ENCODE assay signal across 14 mouse cellular contexts in genomic region chr17:73230340-73230989, GRCm38 (mm10).
DNase-seq lines count a peak whose midpoint lies in the region; ATAC-seq lines count a peak whose summit lies in the region.
"Had no signal": no experiment of that assay in that cellular context is flagged by ENCODE, and none has a peak within 500 bp of the region (broad histone marks: within the 10 kb centered on the region; RNA-seq: fewer than 3 reads in every experiment).

No protein-coding gene starts in this region.

- DNase-seq in cerebellum, postnatal 10 days, result peak; percentile 69 to 73
- DNase-seq in cerebellum, adult 18-20 months, result no peak
- no peak for DNase-seq in layer of hippocampus, adult 11-12 months (ENCODE audit: low spot score)
- no peak for DNase-seq in urinary bladder, postnatal 10 days (ENCODE audit: low spot score)
- DNase-seq: kidney, adult 9 months; layer of hippocampus, postnatal 36 days had no signal

- no peaks in the 10 kb centered on the region for H3K27me3 ChIP-seq in hindbrain, embryonic 15.5 days
- H3K27me3 ChIP-seq in hindbrain, embryonic 12.5 days, result no peaks in the 10 kb centered on the region
- H3K27me3 ChIP-seq in forebrain, embryonic 16.5 days (replicated peaks; ENCODE audit: control insufficient read depth, insufficient read depth, low read length), result no peaks in the 10 kb centered on the region
- no peaks in the 10 kb centered on the region for H3K27me3 ChIP-seq in midbrain, embryonic 16.5 days (ENCODE audit: control insufficient read depth, insufficient read depth, low read depth, low read length)
- H3K27me3 ChIP-seq: heart, embryonic 15.5 days; limb, embryonic 15.5 days; lung, embryonic 15.5 days had no signal

- H3K27ac ChIP-seq in hindbrain, embryonic 15.5 days (replicated peaks), result no peak overlapping the region; the same call in 1 of the 2 replicates
- no peak overlapping the region for H3K27ac ChIP-seq in hindbrain, embryonic 12.5 days
- no peak overlapping the region for H3K27ac ChIP-seq in forebrain, embryonic 16.5 days (ENCODE audit: low read length)
- peak overlapping the region; percentile 32 for H3K27ac ChIP-seq in midbrain, embryonic 16.5 days (ENCODE audit: low read length)
- H3K27ac ChIP-seq: heart, embryonic 15.5 days; limb, embryonic 15.5 days; lung, embryonic 15.5 days had no signal

- H3K4me1 ChIP-seq in hindbrain, embryonic 15.5 days (replicated peaks), result peaks cover 20% of the 10 kb centered on the region
- H3K4me1 ChIP-seq in hindbrain, embryonic 12.5 days, result peaks cover 11% of the 10 kb centered on the region
- peaks cover 5% of the 10 kb centered on the region for H3K4me1 ChIP-seq in forebrain, embryonic 16.5 days (replicated peaks; ENCODE audit: control insufficient read depth, insufficient read depth, low read length)
- peaks cover 13% of the 10 kb centered on the region for H3K4me1 ChIP-seq in midbrain, embryonic 16.5 days (ENCODE audit: control insufficient read depth, insufficient read depth, low read length)

- H3K9me3 ChIP-seq in hindbrain, embryonic 15.5 days, result no peaks in the 10 kb centered on the region
- no peaks in the 10 kb centered on the region for H3K9me3 ChIP-seq in hindbrain, embryonic 12.5 days (replicated peaks)
- H3K9me3 ChIP-seq in forebrain, embryonic 16.5 days (ENCODE audit: control insufficient read depth, low read length), result no peaks in the 10 kb centered on the region
- no peaks in the 10 kb centered on the region for H3K9me3 ChIP-seq in midbrain, embryonic 16.5 days (replicated peaks; ENCODE audit: control insufficient read depth, low read length, poor library complexity, severe bottlenecking)
- H3K9me3 ChIP-seq: heart, embryonic 15.5 days; limb, embryonic 15.5 days; lung, embryonic 15.5 days had no signal

- peak; percentile 59; the same call in 1 of the 2 replicates for ATAC-seq in hindbrain, embryonic 15.5 days (ENCODE audit: low FRiP score, low read depth)
- ATAC-seq in hindbrain, embryonic 12.5 days (ENCODE audit: low FRiP score), result no peak
- peak; percentile 51; the same call in 1 of the 2 replicates for ATAC-seq in forebrain, embryonic 16.5 days
- peak; percentile 73; the same call in 1 of the 2 replicates for ATAC-seq in midbrain, embryonic 16.5 days
- ATAC-seq: activated CD4-positive, CD25-positive, alpha-beta regulatory T cell, adult 4 months had no signal

- H3K36me3 ChIP-seq in hindbrain, embryonic 15.5 days, result no peaks in the 10 kb centered on the region
- no peaks in the 10 kb centered on the region for H3K36me3 ChIP-seq in hindbrain, embryonic 12.5 days
- no peaks in the 10 kb centered on the region for H3K36me3 ChIP-seq in forebrain, embryonic 16.5 days (ENCODE audit: control insufficient read depth, insufficient read depth)
- no peaks in the 10 kb centered on the region for H3K36me3 ChIP-seq in midbrain, embryonic 16.5 days (ENCODE audit: control insufficient read depth, insufficient read depth, low read length)
- H3K36me3 ChIP-seq: heart, embryonic 15.5 days; lung, embryonic 15.5 days had no signal

- H3K4me2 ChIP-seq in hindbrain, embryonic 15.5 days, result no peak overlapping the region
- H3K4me2 ChIP-seq in hindbrain, embryonic 12.5 days (replicated peaks), result no peak overlapping the region
- H3K4me2 ChIP-seq in forebrain, embryonic 16.5 days (ENCODE audit: low read length), result no peak overlapping the region
- H3K4me2 ChIP-seq in midbrain, embryonic 16.5 days (ENCODE audit: low read length), result no peak overlapping the region
- H3K4me2 ChIP-seq: heart, embryonic 15.5 days; limb, embryonic 15.5 days; lung, embryonic 15.5 days had no signal

- H3K4me3 ChIP-seq in hindbrain, embryonic 15.5 days, result no peak overlapping the region
- H3K4me3 ChIP-seq in hindbrain, embryonic 12.5 days, result no peak overlapping the region
- H3K4me3 ChIP-seq in forebrain, embryonic 16.5 days (replicated peaks; ENCODE audit: low read length), result no peak overlapping the region
- no peak overlapping the region for H3K4me3 ChIP-seq in midbrain, embryonic 16.5 days (ENCODE audit: low read depth, low read length)
- H3K4me3 ChIP-seq: heart, embryonic 15.5 days; limb, embryonic 15.5 days; lung, embryonic 15.5 days had no signal

- H3K9ac ChIP-seq in hindbrain, embryonic 15.5 days, result no peak overlapping the region
- no peak overlapping the region for H3K9ac ChIP-seq in hindbrain, embryonic 12.5 days
- no peak overlapping the region for H3K9ac ChIP-seq in forebrain, embryonic 16.5 days (replicated peaks; ENCODE audit: low read depth, low read length)
- H3K9ac ChIP-seq in midbrain, embryonic 16.5 days (ENCODE audit: low read depth, low read length), result no peak overlapping the region
- H3K9ac ChIP-seq: heart, embryonic 15.5 days; limb, embryonic 15.5 days; lung, embryonic 15.5 days had no signal

- 55% methylated on average over 12 of the region's 12 CpGs for WGBS in hindbrain, embryonic 15.5 days
- 71% methylated on average over 12 of the region's 12 CpGs for WGBS in hindbrain, embryonic 12.5 days
- WGBS in forebrain, embryonic 16.5 days, result 56% methylated on average over 12 of the region's 12 CpGs
- 63% methylated on average over 12 of the region's 12 CpGs for WGBS in midbrain, embryonic 16.5 days

Comparison
In these comparisons a context has a peak if more than half of its experiments do, and no peak if none do; other contexts are left out.
1. DNase-seq: peak in cerebellum, postnatal 10 days (2 of 2); none in cerebellum, adult 18-20 months (0 of 2), layer of hippocampus, adult 11-12 months (single experiment) and urinary bladder, postnatal 10 days (single experiment).